Mouse (Mus musculus): ENCODE results near the gene Asz1. TPM values are rescaled to one million over a fixed set of nuclear protein-coding genes. Genes with fewer than 3 reads are reported as not detected.

Gene Asz1
- polyA plus RNA-seq (2017; shearing (Covaris generic)), result not detected

DNA sequence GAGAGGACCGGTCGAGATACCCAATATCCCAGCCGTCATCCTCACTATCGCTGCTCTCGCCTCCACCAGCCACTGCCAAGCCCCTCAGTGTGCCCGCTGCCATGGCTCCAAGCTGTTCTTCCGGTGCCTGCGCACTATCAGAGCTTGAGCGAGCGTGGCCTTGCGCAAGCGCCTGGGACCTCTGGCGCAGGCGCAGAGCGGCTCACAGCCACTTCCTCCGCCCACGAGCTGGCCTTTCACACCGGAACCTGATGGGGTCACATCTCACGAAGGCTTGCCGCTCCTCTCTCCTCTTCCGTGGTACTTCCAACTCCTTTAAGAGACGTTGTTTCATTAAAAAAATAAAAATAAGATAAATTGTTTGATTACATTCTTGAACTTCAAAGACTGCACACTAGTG is at the start of gene Asz1:
Asz1 (minus strand) TSS at position 128 of the 400 bp plus-strand sequence.

DNA sequence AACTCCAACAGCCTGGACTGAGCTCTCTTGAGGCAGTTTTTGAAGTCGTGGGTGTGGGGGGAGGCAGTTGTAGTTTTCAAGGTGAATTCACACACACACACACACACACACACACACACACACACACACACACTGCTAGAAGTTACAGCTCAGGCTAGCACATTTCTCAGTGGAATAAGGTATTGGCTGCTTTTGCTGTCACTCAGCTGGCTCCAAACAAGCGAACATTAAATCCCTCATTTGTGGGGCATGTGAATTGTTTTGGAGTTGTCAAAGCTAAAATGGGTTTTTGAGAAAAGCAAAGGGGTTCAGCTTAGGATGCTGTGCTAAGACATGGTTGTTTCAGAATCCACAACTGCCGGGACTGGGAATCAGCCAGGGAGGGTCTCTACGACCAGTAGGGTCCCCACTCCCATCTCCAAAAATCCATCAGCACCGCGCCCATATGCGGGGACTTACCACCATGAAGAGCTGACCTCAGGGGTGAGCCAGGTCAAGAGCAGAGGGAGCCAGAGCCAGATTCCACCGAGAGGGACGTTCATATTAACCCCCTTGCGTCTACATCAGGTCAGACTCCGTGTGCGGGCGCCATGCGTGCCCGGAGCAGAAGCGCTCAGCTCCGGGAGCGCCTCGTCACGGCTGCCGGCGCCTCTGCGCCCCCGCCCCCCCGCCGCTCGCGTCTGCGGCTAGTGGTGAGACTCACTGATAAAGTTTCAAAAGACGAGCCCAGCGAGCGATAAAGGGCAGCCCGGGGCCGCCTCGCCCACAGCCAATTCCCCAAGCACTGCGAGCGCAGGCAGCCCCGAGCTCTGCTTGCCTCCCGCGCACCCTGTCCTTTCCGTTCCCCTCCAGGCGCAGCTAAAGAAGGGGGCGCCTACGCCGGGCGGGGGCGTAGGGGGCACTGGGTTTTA is 78.9 kb downstream of the Asz1 start, which contains the start of gene Wnt2:
Wnt2 (minus strand) TSS at position 840 of the 911 bp plus-strand sequence.

Other genes starting within 250 kb of the Asz1 start
- gene Wnt2, start 78.5 kb downstream of the Asz1 start, polyA plus RNA-seq (2017; shearing (Covaris generic)), result not detected
- not detected for gene Cftr, start 61.6 kb upstream of the Asz1 start, polyA plus RNA-seq (2017; shearing (Covaris generic))